Mouse (Mus musculus): Measurements from ENCODE around the gene Cxcl16.

- TF ChIP-seq CTCF (IDR thresholded peaks at IDR 0.05; ENCODE audit: low read depth) (no peak), EP300 (IDR thresholded peaks at IDR 0.05; ENCODE audit: low read depth) (no peak)
Measured at GRCm38 (mm10) chr11:70435476-70435875, 24.3 kb downstream of the Cxcl16 start.
